Mouse (Mus musculus): Measurements from ENCODE around the gene Mapk9. TPM values are rescaled to one million over a fixed set of nuclear protein-coding genes. Genes with fewer than 3 reads are reported as not detected.

Gene Mapk9
- total and polyA plus RNA-seq, 3 experiments, result 43.1 to 52.8 TPM; not detected in 1

DNA sequence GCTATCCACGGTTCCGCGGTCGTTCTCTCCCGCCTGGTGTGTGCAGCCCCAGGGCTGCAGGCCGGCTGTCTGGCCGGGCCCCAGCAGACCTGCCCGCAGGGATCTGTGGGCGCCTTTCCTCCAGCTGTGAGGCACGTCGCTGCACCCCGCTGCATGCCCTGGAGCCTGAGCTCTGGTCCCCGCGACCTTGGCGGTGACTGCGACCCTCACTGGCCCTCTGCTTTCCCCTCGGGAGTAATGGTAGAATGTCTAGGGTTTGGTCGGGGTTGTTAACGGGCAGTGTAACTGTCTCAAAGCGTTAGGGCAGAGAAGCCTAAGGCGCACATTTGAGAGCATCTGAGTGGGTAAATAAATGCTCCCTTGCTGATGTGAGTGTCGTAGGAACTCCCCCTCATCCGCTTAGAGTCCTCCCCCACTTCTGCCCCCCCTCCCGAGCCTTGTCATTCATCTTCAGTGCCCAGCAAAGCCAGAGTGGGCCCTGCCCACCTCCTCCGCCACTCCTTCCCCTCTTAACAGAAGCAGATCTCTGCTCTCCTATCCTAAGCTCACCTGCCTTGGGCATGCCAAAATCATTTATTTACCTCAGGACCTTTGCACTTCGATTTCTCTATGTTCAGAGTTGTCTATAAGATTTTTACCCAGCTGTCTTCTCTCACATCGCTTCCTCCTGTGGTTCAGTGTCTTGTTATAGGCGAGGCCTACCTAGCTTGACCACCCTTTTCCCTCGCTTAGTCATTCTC, 690 bp downstream of the Mapk9 start:
- Histone ChIP-seq H3K36me3 (ENCODE audit: control insufficient read depth in 1 of 2, insufficient read depth in 2 of 2, low read length in 2 of 2) (peaks cover 0 to 5% of the 10 kb centered on the region in 2 experiments; a peak in 3 of 4 replicates), H3K79me2 (ENCODE audit: control insufficient read depth, insufficient read depth, low read length, poor library complexity) (peaks cover 26% of the 10 kb centered on the region), H3K27ac (ENCODE audit: control insufficient read depth, low read depth, low read length) (peak overlapping the region; percentile 82), H3K4me1 (ENCODE audit: control insufficient read depth in 1 of 2, insufficient read depth in 2 of 2, low read length in 2 of 2) (peaks cover 7 to 17% of the 10 kb centered on the region in 2 experiments), H3K9me3 (replicated peaks; ENCODE audit: insufficient read depth, low read length) (no peaks in the 10 kb centered on the region), H3K9ac (ENCODE audit: control insufficient read depth, low read depth, low read length, poor library complexity, severe bottlenecking) (peak overlapping the region; percentile 64), H3K27me3 (ENCODE audit: control insufficient read depth in 1 of 2, insufficient read depth in 2 of 2, low read length in 2 of 2) (no peaks in the 10 kb centered on the region), H3K4me3 (ENCODE audit: control insufficient read depth in 1 of 2, insufficient read depth in 1 of 2, low read depth in 2 of 2, low read length in 2 of 2) (peak overlapping the region; percentile 60 to 93)
- TF ChIP-seq ELF1 (IDR thresholded peaks at IDR 0.05; ENCODE audit: low read depth, low read length) (no peak), RCOR1 (IDR thresholded peaks at IDR 0.05; ENCODE audit: low read depth, low read length) (no peak), MAX (IDR thresholded peaks at IDR 0.05; ENCODE audit: low read length) (peak; percentile 25; the same call in 1 of the 2 replicates), MAZ (IDR thresholded peaks at IDR 0.05; ENCODE audit: low read depth, low read length) (peak; percentile 50; the same call in 1 of the 2 replicates), ZMIZ1 (IDR thresholded peaks at IDR 0.05; ENCODE audit: low read depth, low read length) (no peak), CTCF (IDR thresholded peaks at IDR 0.05 in 2 of 3, conservative IDR thresholded peaks at IDR 0.05 in 1 of 3; ENCODE audit: control insufficient read depth in 1 of 3, insufficient read depth in 1 of 3, low read depth in 2 of 3, low read length in 3 of 3, poor library complexity in 1 of 3, severe bottlenecking in 1 of 3) (no peak), TAL1 (IDR thresholded peaks at IDR 0.05; ENCODE audit: low read length) (no peak), TBP (IDR thresholded peaks at IDR 0.05; ENCODE audit: low read depth, low read length) (no peak), POLR2AphosphoS5 (IDR thresholded peaks at IDR 0.05; ENCODE audit: borderline replicate concordance, low read depth, low read length) (no peak)
- peak; percentile 82 for DNase-seq (ENCODE audit: low read depth, low spot score)

GRCm38 (mm10) chr11:49847811-49848078, 1.2 kb downstream of the Mapk9 start:
- Histone ChIP-seq H3K9ac (ENCODE audit: control insufficient read depth, low read depth, low read length, poor library complexity, severe bottlenecking) (peak overlapping the region; percentile 64), H3K36me3 (ENCODE audit: control insufficient read depth in 1 of 2, insufficient read depth in 2 of 2, low read length in 2 of 2) (peaks cover 0 to 5% of the 10 kb centered on the region in 2 experiments; a peak in 3 of 4 replicates), H3K4me1 (ENCODE audit: control insufficient read depth in 1 of 2, insufficient read depth in 2 of 2, low read length in 2 of 2) (peaks cover 7 to 17% of the 10 kb centered on the region in 2 experiments), H3K9me3 (replicated peaks; ENCODE audit: insufficient read depth, low read length) (no peaks in the 10 kb centered on the region), H3K27me3 (ENCODE audit: control insufficient read depth in 1 of 2, insufficient read depth in 2 of 2, low read length in 2 of 2) (no peaks in the 10 kb centered on the region), H3K27ac (ENCODE audit: control insufficient read depth, low read depth, low read length) (peak overlapping the region; percentile 82), H3K4me3 (ENCODE audit: control insufficient read depth in 1 of 2, insufficient read depth in 1 of 2, low read depth in 2 of 2, low read length in 2 of 2) (peak overlapping the region; percentile 60 to 93), H3K79me2 (ENCODE audit: control insufficient read depth, insufficient read depth, low read length, poor library complexity) (peaks cover 28% of the 10 kb centered on the region)
- TF ChIP-seq POLR2AphosphoS5 (IDR thresholded peaks at IDR 0.05; ENCODE audit: borderline replicate concordance, low read depth, low read length), result no peak
- TF ChIP-seq MAFK (IDR thresholded peaks at IDR 0.05; ENCODE audit: borderline replicate concordance, low read depth, low read length), result no peak
- TF ChIP-seq HCFC1 (IDR thresholded peaks at IDR 0.05; ENCODE audit: low read depth, low read length), result peak; percentile 63
- TF ChIP-seq CHD1 (IDR thresholded peaks at IDR 0.05; ENCODE audit: low read depth, low read length), result peak; percentile 78; the same call in 1 of the 2 replicates
- no peak for TF ChIP-seq ZMIZ1 (IDR thresholded peaks at IDR 0.05; ENCODE audit: low read depth, low read length)
- TF ChIP-seq RCOR1 (IDR thresholded peaks at IDR 0.05; ENCODE audit: low read depth, low read length), result peak; percentile 25; the same call in 1 of the 2 replicates
- 0 out of 2 replicates have a peak, but pooled peaks have one; percentile 8 for TF ChIP-seq ZKSCAN1 (IDR thresholded peaks at IDR 0.05; ENCODE audit: low read depth, low read length)
- TF ChIP-seq MAZ (IDR thresholded peaks at IDR 0.05; ENCODE audit: low read depth, low read length), result 0 out of 2 replicates have a peak, but pooled peaks have one; percentile 2
- no peak for DNase-seq (ENCODE audit: low read depth, low spot score)

All from MEL (cell line).